In genomic region chr16:77749474-77749873, GRCm38 (mm10) we compare ENCODE assay signal across 20 mouse cellular contexts.
DNase-seq lines count a peak whose midpoint lies in the region; TF ChIP-seq lines count a peak whose summit lies in the region.
"Had no signal": no experiment of that assay in that cellular context is flagged by ENCODE, and none has a peak within 500 bp of the region (broad histone marks: within the 10 kb centered on the region; RNA-seq: fewer than 3 reads in every experiment).

No protein-coding gene starts in this region.

- H3K4me3 ChIP-seq in embryonic fibroblast, embryonic 13.5 days (ENCODE audit: insufficient read depth, low read length) = no peak overlapping the region
- H3K4me3 ChIP-seq: forebrain, embryonic 15.5 days; heart, embryonic 15.5 days; intestine, embryonic 15.5 days; limb, embryonic 15.5 days; lung, embryonic 15.5 days; midbrain, embryonic 10.5 days had no signal

- no peak for TF ChIP-seq CTCF in embryonic fibroblast, embryonic 13.5 days (IDR thresholded peaks at IDR 0.05; ENCODE audit: borderline replicate concordance, insufficient read depth, low read length)

- no peaks in the 10 kb centered on the region for H3K4me1 ChIP-seq in embryonic fibroblast, embryonic 13.5 days (ENCODE audit: control insufficient read depth, insufficient read depth, low read length)
- H3K4me1 ChIP-seq: forebrain, embryonic 15.5 days; intestine, embryonic 15.5 days; limb, embryonic 15.5 days; lung, embryonic 15.5 days; midbrain, embryonic 10.5 days had no signal

- TF ChIP-seq POLR2A in embryonic fibroblast, embryonic 13.5 days (IDR thresholded peaks at IDR 0.05; ENCODE audit: low read depth, low read length) = no peak

- peak overlapping the region; percentile 40 for H3K27ac ChIP-seq in embryonic fibroblast, embryonic 13.5 days (ENCODE audit: insufficient read depth, low read length)
- H3K27ac ChIP-seq: forebrain, embryonic 15.5 days; heart, embryonic 15.5 days; hindbrain, embryonic 14.5 days; intestine, embryonic 15.5 days; limb, embryonic 15.5 days; lung, embryonic 15.5 days; midbrain, embryonic 10.5 days had no signal

- peak; percentile 7 for DNase-seq in gastrocnemius, adult 18-20 months (ENCODE audit: low spot score)
- no peak for DNase-seq in gastrocnemius, adult 8-10 months (ENCODE audit: low spot score in 2 of 2)
- DNase-seq in kidney, postnatal 10 days = peak; percentile 5
- DNase-seq in kidney, adult 9 months = no peak
- DNase-seq in lung, postnatal 14 days = peak; percentile 40
- no peak for DNase-seq in ovary, adult 18-20 months (ENCODE audit: low spot score)
- DNase-seq in left cerebral cortex, adult 8-10 months (ENCODE audit: low spot score in 2 of 2) = no peak
- DNase-seq: adrenal gland, adult 2 months; cerebellum, postnatal 14 days; kidney, postnatal 25 days; right cerebral cortex, postnatal 14 days; thymus, postnatal 14 days had no signal

Comparison
In these comparisons a context has a peak if more than half of its experiments do, and no peak if none do; other contexts are left out.
1. DNase-seq: peak in gastrocnemius, adult 18-20 months (single experiment), kidney, postnatal 10 days (single experiment) and lung, postnatal 14 days (single experiment); none in gastrocnemius, adult 8-10 months (0 of 2), kidney, adult 9 months (single experiment), ovary, adult 18-20 months (single experiment) and left cerebral cortex, adult 8-10 months (0 of 2).